Mouse (Mus musculus) kidney, postnatal 0 days (tissue): ENCODE data around the gene Aldh1l1. TPM values are rescaled to one million over a fixed set of nuclear protein-coding genes. Genes with fewer than 3 reads are reported as not detected.
A peak's percentile ranks its signal among the peaks of the same experiment; 100 is the strongest.

Source experiments
- ATAC-seq: fragments of 200-750 bp; cut with Nextera tagmentation; replicated peaks from 2 replicates; pipeline ENCODE4 v1.8.0; 2017; ENCODE audit warnings: low read depth, moderate number of reproducible peaks, moderate TSS enrichment, moderate library complexity; ENCODE audit not compliant: low FRiP score
- DNase-seq: peaks from one replicate; pipeline ENCODE4 v3.0.0-alpha.2; 2016; ENCODE audit warnings: low spot score
- H3K27ac ChIP-seq: fragments of 300-500 bp; sonication (generic); 2 replicates; pipeline ENCODE4 v1.5.1; 2014; ENCODE audit warnings: mild to moderate bottlenecking
- H3K27me3 ChIP-seq: fragments of 300-500 bp; sonication (generic); 2 replicates; pipeline ENCODE4 v1.6.1; 2014; ENCODE audit warnings: low read length, mixed read lengths; ENCODE audit not compliant: insufficient read depth
- H3K36me3 ChIP-seq: fragments of 300-500 bp; sonication (generic); 2 replicates; pipeline ENCODE4 v1.6.1; 2014; ENCODE audit warnings: low read length, mixed read lengths; ENCODE audit not compliant: insufficient read depth
- H3K4me1 ChIP-seq: fragments of 300-500 bp; sonication (generic); replicated peaks from 2 replicates; pipeline ENCODE4 v1.6.1; 2014; ENCODE audit warnings: antibody characterized with exemption, low read length, mixed read lengths; ENCODE audit not compliant: insufficient read depth
- H3K4me2 ChIP-seq: fragments of 300-500 bp; sonication (generic); 2 replicates; pipeline ENCODE4 v1.6.1; 2014; ENCODE audit warnings: mild to moderate bottlenecking, low read length, moderate library complexity, mixed read lengths
- H3K4me3 ChIP-seq: fragments of 300-500 bp; sonication (generic); replicated peaks from 2 replicates; pipeline ENCODE4 v1.5.1; 2014; ENCODE audit warnings: low read depth, low read length
- H3K9ac ChIP-seq: fragments of 300-500 bp; sonication (generic); 2 replicates; pipeline ENCODE4 v1.6.1; 2014; ENCODE audit warnings: low read depth, low read length
- H3K9me3 ChIP-seq: fragments of 300-500 bp; sonication (generic); replicated peaks from 2 replicates; pipeline ENCODE4 v1.6.1; 2016; ENCODE audit warnings: low read length, inconsistent platforms, mixed read lengths
- CTCF ChIP-seq: IDR thresholded peaks from 2 replicates; pipeline ENCODE4 v1.5.1; 2016; ENCODE audit warnings: antibody characterized with exemption, low read depth, mild to moderate bottlenecking, moderate library complexity
- WGBS: fragments of 180-500 bp; shearing (Covaris S2); extraction: QIAGEN DNeasy Blood & Tissue Kit; methylation state at CpG from one replicate; pipeline ENCODE4 v1.1.7; 2014; 5-methylcytosine and 5-hydroxymethylcytosine counted together
- polyA plus RNA-seq: library from polyadenylated mRNA; unstranded; fragments of >200 nt; fragmentation: Nextera tagmentation; extraction: Ambion mirVana; gene quantifications from 2 replicates; pipeline ENCODE4 v1.2.1, GENCODE M21; 2015

Aldh1l1 gene
- polyA plus RNA-seq, 1 experiment from 2014 or later: 42.8 TPM

DNA sequence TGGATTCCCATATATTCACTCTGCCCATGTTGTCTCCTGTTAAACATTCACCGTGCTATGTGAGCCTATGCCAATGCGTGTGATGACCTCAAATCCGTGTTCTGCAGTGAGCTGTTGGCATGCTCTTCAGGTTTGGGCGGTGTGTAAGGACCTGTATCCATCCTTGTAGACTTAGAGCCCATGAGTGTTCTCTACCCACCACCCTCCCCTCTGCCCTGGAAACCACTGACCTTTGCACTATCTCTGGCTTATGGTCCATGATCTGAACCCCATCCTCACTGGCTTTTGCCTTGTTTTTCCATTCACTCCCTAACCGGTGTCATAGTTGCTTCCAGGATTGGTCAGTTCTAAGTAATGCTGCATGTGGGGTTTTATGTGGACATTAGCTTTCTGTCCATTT is 67.5 kb downstream of the Aldh1l1 start:
- WGBS: 91% methylated on average over 5 of the region's 5 CpGs
- no peaks in the 10 kb centered on the region for H3K36me3 ChIP-seq
- TF ChIP-seq CTCF: no peak
- H3K27me3 ChIP-seq: no peaks in the 10 kb centered on the region
- ATAC-seq (no peak), DNase-seq (no peak)
- no peaks in the 10 kb centered on the region for H3K9me3 ChIP-seq
- no peaks in the 10 kb centered on the region for H3K4me1 ChIP-seq
- no peak overlapping the region for H3K4me3 ChIP-seq
- H3K4me2 ChIP-seq: no peak overlapping the region
- no peak overlapping the region for H3K27ac ChIP-seq
- no peak overlapping the region for H3K9ac ChIP-seq

GRCm38 (mm10) chr6:90556534-90557058 is 70.4 kb downstream of the Aldh1l1 start:
- no peaks in the 10 kb centered on the region for H3K27me3 ChIP-seq
- ATAC-seq (no peak), DNase-seq (no peak)
- H3K9ac ChIP-seq: no peak overlapping the region
- 54% methylated on average over 2 of the region's 2 CpGs for WGBS
- H3K4me2 ChIP-seq: no peak overlapping the region
- H3K4me3 ChIP-seq: no peak overlapping the region
- no peak for TF ChIP-seq CTCF
- H3K36me3 ChIP-seq: 0 out of 2 replicates have a peak, but pooled peaks cover 5% of the 10 kb centered on the region
- H3K4me1 ChIP-seq: no peaks in the 10 kb centered on the region
- no peaks in the 10 kb centered on the region for H3K9me3 ChIP-seq
- H3K27ac ChIP-seq: no peak overlapping the region

DNA sequence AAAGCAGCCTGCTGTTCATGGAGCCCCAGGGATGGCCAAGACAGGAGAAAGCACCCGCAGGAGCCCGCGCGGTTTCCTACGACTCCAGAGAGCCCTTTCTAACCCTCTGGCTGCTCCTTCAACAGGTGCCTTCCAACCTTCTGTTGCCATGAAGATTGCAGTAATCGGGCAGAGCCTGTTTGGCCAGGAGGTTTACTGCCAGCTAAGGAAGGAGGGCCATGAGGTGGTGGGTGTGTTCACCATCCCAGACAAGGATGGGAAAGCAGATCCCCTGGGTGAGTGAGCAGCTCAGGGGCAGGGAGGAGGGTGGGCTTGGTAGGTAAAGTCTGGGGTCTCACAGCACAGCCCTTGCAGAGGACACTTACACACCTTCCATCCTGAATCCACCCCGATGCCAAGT is 70.8 kb downstream of the Aldh1l1 start:
- WGBS: 89% methylated on average over 7 of the region's 7 CpGs
- no peaks in the 10 kb centered on the region for H3K9me3 ChIP-seq
- 0 out of 2 replicates have a peak, but pooled peaks cover 5% of the 10 kb centered on the region for H3K36me3 ChIP-seq
- no peak overlapping the region for H3K9ac ChIP-seq
- no peak overlapping the region for H3K4me3 ChIP-seq
- no peak for ATAC-seq
- no peaks in the 10 kb centered on the region for H3K4me1 ChIP-seq
- H3K27ac ChIP-seq: no peak overlapping the region
- H3K27me3 ChIP-seq: no peaks in the 10 kb centered on the region
- DNase-seq: no peak
- no peak overlapping the region for H3K4me2 ChIP-seq
- TF ChIP-seq CTCF: no peak

DNA sequence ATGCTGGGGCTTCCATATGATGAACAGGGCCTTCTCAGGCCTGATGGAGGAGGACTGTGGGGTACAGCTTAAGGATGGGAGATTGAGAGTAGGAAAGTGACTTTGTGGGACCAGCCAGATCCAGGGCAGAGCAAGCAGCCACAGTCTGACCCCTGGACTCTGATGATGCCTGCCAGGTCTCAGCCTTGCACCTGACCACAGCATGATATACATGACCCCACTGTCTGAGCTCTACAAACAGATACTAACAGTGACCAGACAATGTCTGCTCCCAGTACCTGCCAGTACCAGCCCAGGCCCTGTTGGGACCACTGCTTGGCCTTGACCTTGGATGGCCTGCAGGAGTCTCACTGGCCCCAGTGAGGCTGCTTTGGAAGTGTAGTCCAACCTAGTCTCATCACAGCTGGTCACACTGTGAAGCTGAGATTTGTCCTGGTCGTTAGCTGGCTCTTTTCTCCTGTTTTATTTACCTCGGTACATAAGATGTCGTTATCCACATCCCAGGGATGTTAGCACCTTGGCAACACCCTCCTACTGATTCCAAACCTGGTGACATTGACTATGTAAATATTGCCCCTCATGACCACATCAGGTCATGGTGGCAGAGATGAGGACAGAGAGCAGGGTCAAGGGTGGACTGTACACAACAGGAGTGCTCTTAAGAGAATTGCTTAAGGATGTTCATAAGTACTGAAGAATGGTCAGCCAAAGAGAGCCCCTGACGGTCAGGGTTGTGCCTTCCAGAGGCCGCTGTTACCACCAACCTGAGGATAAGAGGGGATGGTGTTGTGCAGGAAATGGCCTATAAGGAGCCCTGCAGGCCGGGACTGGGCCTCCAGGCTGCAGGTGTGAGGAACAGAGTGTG is 71.8 kb downstream of the Aldh1l1 start:
- WGBS: 70% methylated on average over 6 of the region's 6 CpGs
- Histone ChIP-seq H3K9ac (no peak overlapping the region), H3K9me3 (no peaks in the 10 kb centered on the region), H3K4me2 (no peak overlapping the region), H3K27ac (no peak overlapping the region), H3K36me3 (0 out of 2 replicates have a peak, but pooled peaks cover 5% of the 10 kb centered on the region), H3K27me3 (no peaks in the 10 kb centered on the region), H3K4me3 (no peak overlapping the region), H3K4me1 (no peaks in the 10 kb centered on the region)
- ATAC-seq (no peak), DNase-seq (no peak)
- no peak for TF ChIP-seq CTCF

GRCm38 (mm10) chr6:90560390-90561058 is 74.3 kb downstream of the Aldh1l1 start:
- ATAC-seq (no peak), DNase-seq (no peak)
- Histone ChIP-seq H3K4me3 (no peak overlapping the region), H3K9ac (no peak overlapping the region), H3K9me3 (no peaks in the 10 kb centered on the region), H3K4me1 (no peaks in the 10 kb centered on the region), H3K4me2 (no peak overlapping the region), H3K27me3 (no peaks in the 10 kb centered on the region), H3K27ac (0 out of 2 replicates have a peak overlapping the region, but pooled peaks have one; percentile 19), H3K36me3 (0 out of 2 replicates have a peak, but pooled peaks cover 5% of the 10 kb centered on the region)
- WGBS: 76% methylated on average over 3 of the region's 3 CpGs
- no peak for TF ChIP-seq CTCF

DNA sequence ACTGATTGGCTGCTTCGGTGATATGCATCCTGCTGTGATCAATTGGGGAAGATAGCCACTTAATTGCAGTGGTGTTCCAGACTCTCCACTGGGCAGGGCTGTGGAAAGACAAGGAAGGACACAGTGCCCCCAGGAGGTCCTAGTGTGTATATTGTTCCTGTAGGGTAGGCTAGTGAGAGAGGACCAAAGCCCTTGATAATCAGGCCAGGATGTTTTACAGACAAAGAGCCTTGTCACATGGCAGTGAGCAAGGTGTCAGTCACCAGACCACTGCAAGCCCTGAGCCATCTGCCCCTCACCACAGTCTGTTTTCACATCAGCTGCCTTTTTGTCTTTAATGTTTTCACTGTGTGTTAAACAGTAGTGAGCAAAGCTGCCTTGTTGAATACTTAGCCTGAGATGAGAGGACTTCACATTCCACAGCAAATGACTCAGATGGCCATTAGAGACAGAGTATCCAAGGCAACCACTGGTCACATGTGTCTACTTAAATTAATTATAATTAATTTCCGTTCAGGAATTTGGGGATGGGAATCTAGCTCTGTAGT is 75.1 kb downstream of the Aldh1l1 start:
- Histone ChIP-seq H3K4me1 (no peaks in the 10 kb centered on the region), H3K27ac (0 out of 2 replicates have a peak overlapping the region, but pooled peaks have one; percentile 19), H3K9ac (no peak overlapping the region), H3K9me3 (no peaks in the 10 kb centered on the region), H3K36me3 (0 out of 2 replicates have a peak, but pooled peaks cover 5% of the 10 kb centered on the region), H3K27me3 (no peaks in the 10 kb centered on the region), H3K4me2 (no peak overlapping the region), H3K4me3 (no peak overlapping the region)
- TF ChIP-seq CTCF: peak; percentile 59
- WGBS: 30% methylated on average over 2 of the region's 2 CpGs
- ATAC-seq (0 out of 2 replicates have a peak, but pooled peaks have one; percentile 35), DNase-seq (peak; percentile 51)
